Comparison of ENCODE assay signal across 22 mouse cellular contexts in genomic region chr5:103671858-103672257, GRCm38 (mm10). TPM values are rescaled to one million over a fixed set of nuclear protein-coding genes. Genes with fewer than 3 reads are reported as not detected.
DNase-seq lines count a peak whose midpoint lies in the region; ATAC-seq and TF ChIP-seq lines count a peak whose summit lies in the region.
"Had no signal": no experiment of that assay in that cellular context is flagged by ENCODE, and none has a peak within 500 bp of the region (broad histone marks: within the 10 kb centered on the region; RNA-seq: fewer than 3 reads in every experiment).

No protein-coding gene starts in this region.

- H3K4me3 ChIP-seq in stomach, embryonic 14.5 days (ENCODE audit: low read depth, low read length) = no peak overlapping the region
- H3K4me3 ChIP-seq in stomach, embryonic 15.5 days (replicated peaks) = no peak overlapping the region
- no peak overlapping the region for H3K4me3 ChIP-seq in stomach, postnatal 0 days (ENCODE audit: low read depth, low read length)
- H3K4me3 ChIP-seq: embryonic facial prominence, embryonic 10.5 days; embryonic facial prominence, embryonic 12.5 days; forebrain, embryonic 13.5 days; forebrain, embryonic 15.5 days had no signal

- ATAC-seq in stomach, embryonic 14.5 days (ENCODE audit: insufficient number of reproducible peaks, insufficient read depth, low FRiP score, low read depth) = peak; percentile 71
- 0 out of 2 replicates have a peak, but pooled peaks have one; percentile 36 for ATAC-seq in stomach, embryonic 15.5 days (ENCODE audit: insufficient read depth, low FRiP score, low read depth)
- peak; percentile 85 for ATAC-seq in stomach, postnatal 0 days (ENCODE audit: low FRiP score, low TSS enrichment)
- ATAC-seq: forebrain, embryonic 13.5 days; forebrain, embryonic 15.5 days; forebrain, postnatal 0 days had no signal

- H3K4me1 ChIP-seq in stomach, embryonic 14.5 days (ENCODE audit: control insufficient read depth, insufficient read depth, low read length) = no peaks in the 10 kb centered on the region
- no peaks in the 10 kb centered on the region for H3K4me1 ChIP-seq in stomach, embryonic 15.5 days
- H3K4me1 ChIP-seq in stomach, postnatal 0 days (replicated peaks; ENCODE audit: control insufficient read depth, insufficient read depth) = no peaks in the 10 kb centered on the region
- H3K4me1 ChIP-seq: embryonic facial prominence, embryonic 12.5 days; forebrain, embryonic 13.5 days; forebrain, embryonic 15.5 days had no signal

- TF ChIP-seq CTCF in stomach, postnatal 0 days (IDR thresholded peaks at IDR 0.05; ENCODE audit: low read depth) = no peak

- DNase-seq in stomach, postnatal 0 days (ENCODE audit: low spot score) = no peak
- DNase-seq in yolk sac, embryonic 10.5 days (ENCODE audit: low spot score) = no peak
- DNase-seq in frontal cortex, postnatal 36 days (ENCODE audit: low spot score in 2 of 2) = no peak
- DNase-seq: adrenal gland, adult 2 months; adrenal gland, postnatal 10 days; adrenal gland, postnatal 25 days; cerebellum, adult 11 months; cerebellum, adult 18-20 months; cerebellum, adult 8-10 months; cerebellum, adult 9-11 months; cerebellum, postnatal 14 days; cerebellum, postnatal 36 days; forebrain, postnatal 0 days had no signal

- H3K9ac ChIP-seq in stomach, embryonic 14.5 days (replicated peaks; ENCODE audit: low read depth, low read length) = no peak overlapping the region
- no peak overlapping the region for H3K9ac ChIP-seq in stomach, embryonic 15.5 days
- H3K9ac ChIP-seq in stomach, postnatal 0 days (ENCODE audit: low read length) = no peak overlapping the region
- H3K9ac ChIP-seq: embryonic facial prominence, embryonic 12.5 days; forebrain, embryonic 13.5 days; forebrain, embryonic 15.5 days; forebrain, postnatal 0 days had no signal

- no peaks in the 10 kb centered on the region for H3K27me3 ChIP-seq in stomach, embryonic 14.5 days (ENCODE audit: control insufficient read depth, insufficient read depth, low read length)
- H3K27me3 ChIP-seq in stomach, embryonic 15.5 days (replicated peaks) = no peaks in the 10 kb centered on the region
- H3K27me3 ChIP-seq in stomach, postnatal 0 days (ENCODE audit: control insufficient read depth, insufficient read depth, low read length) = no peaks in the 10 kb centered on the region
- H3K27me3 ChIP-seq: embryonic facial prominence, embryonic 12.5 days; forebrain, embryonic 13.5 days; forebrain, embryonic 15.5 days had no signal

- no peaks in the 10 kb centered on the region for H3K9me3 ChIP-seq in stomach, embryonic 14.5 days (ENCODE audit: control insufficient read depth, low read depth, low read length)
- no peaks in the 10 kb centered on the region for H3K9me3 ChIP-seq in stomach, embryonic 15.5 days
- no peaks in the 10 kb centered on the region for H3K9me3 ChIP-seq in stomach, postnatal 0 days (ENCODE audit: control insufficient read depth, low read length)
- H3K9me3 ChIP-seq: embryonic facial prominence, embryonic 10.5 days; embryonic facial prominence, embryonic 12.5 days; forebrain, embryonic 13.5 days; forebrain, embryonic 15.5 days had no signal

- H3K4me2 ChIP-seq in stomach, embryonic 14.5 days (replicated peaks; ENCODE audit: low read depth, low read length) = no peak overlapping the region
- H3K4me2 ChIP-seq in stomach, embryonic 15.5 days = no peak overlapping the region
- H3K4me2 ChIP-seq in stomach, postnatal 0 days (replicated peaks; ENCODE audit: low read depth) = no peak overlapping the region
- H3K4me2 ChIP-seq: embryonic facial prominence, embryonic 12.5 days; forebrain, embryonic 13.5 days; forebrain, embryonic 15.5 days had no signal

- peak; percentile 30 for TF ChIP-seq EP300 in stomach, postnatal 0 days (optimal IDR thresholded peaks at IDR 0.05)

- peak overlapping the region; percentile 48; the same call in 1 of the 2 replicates for H3K27ac ChIP-seq in stomach, embryonic 14.5 days (ENCODE audit: low read length)
- peak overlapping the region; percentile 75 for H3K27ac ChIP-seq in stomach, embryonic 15.5 days
- H3K27ac ChIP-seq in stomach, postnatal 0 days (replicated peaks) = peak overlapping the region; percentile 81
- H3K27ac ChIP-seq: embryonic facial prominence, embryonic 10.5 days; embryonic facial prominence, embryonic 12.5 days; forebrain, embryonic 13.5 days; forebrain, embryonic 15.5 days had no signal

- no peaks in the 10 kb centered on the region for H3K36me3 ChIP-seq in stomach, embryonic 14.5 days (ENCODE audit: control insufficient read depth, insufficient read depth, low read length)
- no peaks in the 10 kb centered on the region for H3K36me3 ChIP-seq in stomach, embryonic 15.5 days
- H3K36me3 ChIP-seq in stomach, postnatal 0 days (ENCODE audit: control insufficient read depth, insufficient read depth, low read length) = no peaks in the 10 kb centered on the region
- H3K36me3 ChIP-seq: embryonic facial prominence, embryonic 10.5 days; embryonic facial prominence, embryonic 12.5 days; forebrain, embryonic 15.5 days had no signal

- 47% methylated on average over 3 of the region's 3 CpGs for WGBS in stomach, embryonic 14.5 days
- WGBS in stomach, embryonic 15.5 days = 52% methylated on average over 3 of the region's 3 CpGs
- 48% methylated on average over 3 of the region's 3 CpGs for WGBS in stomach, postnatal 0 days

RNA-seq across cellular contexts. Expression of gene 1700016H13Rik, which starts 16.0 kb away (rescaled TPM):
- polyA plus RNA-seq in stomach, embryonic 14.5 days (2014; fragmentation: Nextera tagmentation; extraction: Ambion mirVana) = 0.26 TPM in 1 of 2 replicates, not detected in the other
- polyA plus RNA-seq in stomach, embryonic 15.5 days (2015; fragmentation: Nextera tagmentation; extraction: Ambion mirVana) = 0.21 and 0.32 TPM in 2 replicates
- 0.34 and 0.35 TPM in 2 replicates for polyA plus RNA-seq in stomach, postnatal 0 days (2015; fragmentation: Nextera tagmentation; extraction: Ambion mirVana)
- polyA plus RNA-seq: adrenal gland, adult 2 months; C2C12; embryonic facial prominence, embryonic 14.5 days had no signal

RNA-seq across cellular contexts. Expression of gene Aff1, which starts 20.3 kb away (rescaled TPM):
- polyA plus RNA-seq in stomach, embryonic 14.5 days (2014; fragmentation: Nextera tagmentation; extraction: Ambion mirVana) = 5.9 and 6.8 TPM in 2 replicates
- 7.2 TPM in 2 replicates for polyA plus RNA-seq in stomach, embryonic 15.5 days (2015; fragmentation: Nextera tagmentation; extraction: Ambion mirVana)
- 4.3 and 4.9 TPM in 2 replicates for polyA plus RNA-seq in stomach, postnatal 0 days (2015; fragmentation: Nextera tagmentation; extraction: Ambion mirVana)

RNA-seq across cellular contexts. Expression of gene Slc10a6, which starts 42.7 kb away (rescaled TPM):
- polyA plus RNA-seq in stomach, embryonic 14.5 days (2014; fragmentation: Nextera tagmentation; extraction: Ambion mirVana) = 0.49 and 0.84 TPM in 2 replicates
- polyA plus RNA-seq in stomach, embryonic 15.5 days (2015; fragmentation: Nextera tagmentation; extraction: Ambion mirVana) = 0.84 and 1.1 TPM in 2 replicates
- 30.7 and 31.8 TPM in 2 replicates for polyA plus RNA-seq in stomach, postnatal 0 days (2015; fragmentation: Nextera tagmentation; extraction: Ambion mirVana)
- polyA plus RNA-seq: embryonic facial prominence, embryonic 10.5 days; forebrain, embryonic 11.5 days; forebrain, embryonic 13.5 days; forebrain, embryonic 15.5 days had no signal

Comparison
In these comparisons a context has a peak if more than half of its experiments do, and no peak if none do; other contexts are left out.
1. RNA of gene Slc10a6, which starts 42.7 kb away (polyA plus RNA-seq): 30.7 to 31.8 TPM in stomach, postnatal 0 days; 0.84 to 1.1 TPM in stomach, embryonic 15.5 days and 0.49 to 0.84 TPM in stomach, embryonic 14.5 days; every median in the first group is over 10 times any median in the second.
2. Peak in every context shown above with its lines, with median percentiles within 50 percentile points of each other: ATAC-seq and H3K27ac ChIP-seq.